Mouse (Mus musculus) heart, embryonic 11.5 days (tissue): ENCODE measurements at regions not wholly inside any gene's neighbourhood (a gene's known extent, or its start where the extent isn't known, plus 50 kb on each side); places are given as distances from the start of the nearest gene placed in this dataset.

ENCODE experiments used
- ATAC-seq: fragments of 200-750 bp; cut with Nextera tagmentation; replicated peaks from 2 replicates; pipeline ENCODE4 v1.8.0; 2017; ENCODE audit warnings: moderate library complexity; ENCODE audit not compliant: insufficient number of reproducible peaks, low FRiP score, low TSS enrichment
- H3K27ac ChIP-seq: fragments of 300-500 bp; sonication (generic); 2 replicates; pipeline ENCODE4 v1.5.1; 2014; ENCODE audit warnings: mild to moderate bottlenecking, low read depth, low read length
- H3K27me3 ChIP-seq: fragments of 300-500 bp; sonication (generic); 2 replicates; pipeline ENCODE4 v1.6.1; 2014; ENCODE audit warnings: mild to moderate bottlenecking, low read length, mixed read lengths; ENCODE audit not compliant: control insufficient read depth, insufficient read depth
- H3K36me3 ChIP-seq: fragments of 300-500 bp; sonication (generic); 2 replicates; pipeline ENCODE4 v1.6.1; 2014; ENCODE audit warnings: mild to moderate bottlenecking, low read length, moderate library complexity, mixed read lengths; ENCODE audit not compliant: control insufficient read depth, insufficient read depth
- H3K4me1 ChIP-seq: fragments of 300-500 bp; sonication (generic); 2 replicates; pipeline ENCODE4 v1.6.1; 2014; ENCODE audit warnings: low read length; ENCODE audit not compliant: control insufficient read depth, insufficient read depth
- H3K4me2 ChIP-seq: fragments of 300-500 bp; sonication (generic); 2 replicates; pipeline ENCODE4 v1.6.1; 2014; ENCODE audit warnings: mild to moderate bottlenecking, moderate library complexity
- H3K4me3 ChIP-seq: fragments of 300-500 bp; sonication (generic); 2 replicates; pipeline ENCODE4 v1.5.1; 2014; ENCODE audit warnings: low read depth, low read length
- H3K9ac ChIP-seq: fragments of 300-500 bp; sonication (generic); 2 replicates; pipeline ENCODE4 v1.6.1; 2014; ENCODE audit warnings: mild to moderate bottlenecking, low read depth, low read length, moderate library complexity
- H3K9me3 ChIP-seq: fragments of 300-500 bp; sonication (generic); replicated peaks from 2 replicates; pipeline ENCODE4 v1.6.1; 2016; ENCODE audit warnings: low read length; ENCODE audit not compliant: control insufficient read depth
- WGBS: fragments of 180-500 bp; shearing (Covaris S2); extraction: QIAGEN DNeasy Blood & Tissue Kit; methylation state at CpG from one replicate; pipeline ENCODE4 v1.1.7; 2014; ENCODE audit not compliant: insufficient replicate concordance; 5-methylcytosine and 5-hydroxymethylcytosine counted together

DNA sequence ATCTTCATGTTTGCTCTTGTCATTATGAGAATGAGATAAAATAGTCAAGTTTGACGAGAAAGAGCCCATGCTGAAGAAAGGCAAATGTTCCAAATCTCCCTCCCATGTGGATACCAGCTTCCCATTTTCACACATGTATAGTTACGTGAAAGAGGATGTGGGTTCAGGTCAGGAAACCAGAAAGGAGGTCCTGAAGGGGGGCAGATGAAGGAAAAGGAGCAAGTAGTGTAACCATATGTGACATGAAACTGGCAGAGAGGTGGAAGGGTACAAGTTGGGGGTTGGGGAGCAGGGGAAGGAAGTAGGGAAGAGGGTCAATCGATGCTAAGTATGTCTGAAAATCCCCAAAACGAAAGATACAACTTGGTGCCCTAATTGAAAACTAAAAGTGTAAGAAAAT lies 132.6 kb upstream of the Pkn2 start:
- no peaks in the 10 kb centered on the region for H3K36me3 ChIP-seq
- ATAC-seq = no peak
- H3K27ac ChIP-seq = no peak overlapping the region
- H3K27me3 ChIP-seq = no peaks in the 10 kb centered on the region
- H3K4me2 ChIP-seq = no peak overlapping the region
- H3K4me1 ChIP-seq = no peaks in the 10 kb centered on the region
- H3K9me3 ChIP-seq = no peaks in the 10 kb centered on the region
- WGBS = 70% methylated on average over 4 of the region's 4 CpGs
- no peak overlapping the region for H3K9ac ChIP-seq
- no peak overlapping the region for H3K4me3 ChIP-seq

DNA sequence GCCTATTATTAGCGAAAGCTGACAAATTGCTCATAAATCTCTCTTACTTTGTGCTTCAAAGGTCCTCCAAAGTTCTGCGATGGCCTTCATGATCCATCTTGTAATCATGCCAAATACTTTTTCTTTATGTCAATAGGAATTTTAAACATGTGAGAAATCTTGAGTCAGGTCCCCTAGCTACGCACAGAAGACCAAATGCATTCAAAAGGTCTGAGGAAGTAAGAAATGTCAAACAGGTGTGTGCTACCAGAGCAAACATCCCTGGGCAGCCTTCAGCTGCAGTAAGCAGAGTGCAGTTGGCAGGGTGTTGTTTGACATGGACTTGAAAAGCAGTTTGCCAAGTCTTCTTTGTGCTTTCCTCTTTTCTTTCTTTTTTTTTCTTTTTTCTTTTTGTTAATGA lies 125.2 kb upstream of the Pkn2 start:
- no peaks in the 10 kb centered on the region for H3K27me3 ChIP-seq
- no peak overlapping the region for H3K9ac ChIP-seq
- 83% methylated on average over 3 of the region's 3 CpGs for WGBS
- no peak for ATAC-seq
- no peaks in the 10 kb centered on the region for H3K36me3 ChIP-seq
- no peaks in the 10 kb centered on the region for H3K9me3 ChIP-seq
- H3K27ac ChIP-seq = no peak overlapping the region
- H3K4me3 ChIP-seq = no peak overlapping the region
- H3K4me1 ChIP-seq = no peaks in the 10 kb centered on the region
- H3K4me2 ChIP-seq = no peak overlapping the region

DNA sequence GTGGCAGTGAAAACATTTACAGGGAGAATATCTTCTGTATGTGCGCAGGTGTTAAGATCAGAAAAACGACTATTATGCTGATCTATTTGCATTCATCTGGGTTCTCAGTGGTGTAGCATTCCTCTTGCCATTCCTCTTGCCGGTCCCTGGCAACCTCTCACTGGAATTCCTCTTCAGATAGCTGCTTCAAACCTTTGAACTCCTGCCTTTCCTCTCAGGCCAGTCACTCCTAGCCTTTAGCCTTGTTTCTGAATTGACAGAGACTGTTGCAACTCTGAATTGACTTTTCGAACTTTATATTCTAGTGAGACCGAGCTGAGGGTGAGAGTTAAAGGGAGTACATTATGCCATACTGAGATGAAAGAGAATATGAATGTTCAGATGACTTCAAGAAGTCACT lies 120.1 kb upstream of the Pkn2 start:
- H3K36me3 ChIP-seq = no peaks in the 10 kb centered on the region
- no peak overlapping the region for H3K9ac ChIP-seq
- no peaks in the 10 kb centered on the region for H3K27me3 ChIP-seq
- H3K4me2 ChIP-seq = no peak overlapping the region
- H3K27ac ChIP-seq = no peak overlapping the region
- H3K4me3 ChIP-seq = no peak overlapping the region
- no peaks in the 10 kb centered on the region for H3K9me3 ChIP-seq
- WGBS = 56% methylated on average over 5 of the region's 5 CpGs
- ATAC-seq = no peak
- H3K4me1 ChIP-seq = no peaks in the 10 kb centered on the region

DNA sequence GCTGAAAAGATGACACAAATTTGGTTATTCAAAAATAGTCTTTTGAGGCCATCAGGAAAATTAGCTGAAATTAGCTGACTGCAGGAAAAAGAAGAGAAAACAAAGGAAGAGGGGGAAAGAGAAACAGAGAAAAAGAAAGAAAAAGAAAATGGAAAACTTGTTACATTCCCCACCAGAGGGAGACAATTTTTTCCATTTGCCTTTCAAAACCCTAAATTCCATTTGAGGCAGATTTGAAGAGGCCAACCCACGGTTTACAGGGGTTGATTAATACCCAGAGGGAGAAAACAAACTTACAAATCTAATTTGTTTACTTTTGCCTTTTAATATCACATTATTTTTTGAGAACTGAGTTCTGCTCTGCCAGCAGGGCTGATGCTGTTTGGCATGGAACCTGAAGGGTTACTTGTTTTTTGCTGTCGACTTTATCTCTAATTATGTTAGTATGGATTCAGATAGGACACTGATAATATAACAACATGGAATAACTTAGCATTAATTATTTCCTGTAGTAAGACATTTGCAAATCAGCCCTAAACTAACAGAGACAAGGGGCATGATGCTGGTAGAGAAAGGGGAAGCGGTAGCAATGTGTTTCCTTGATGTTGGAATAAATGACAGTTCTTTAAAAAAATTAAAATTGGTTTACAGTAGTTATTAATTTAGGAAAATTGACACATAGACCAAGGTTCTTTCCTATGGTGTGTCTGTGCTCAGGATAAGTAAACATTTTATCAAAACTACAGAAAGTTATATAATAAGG lies 114.4 kb upstream of the Pkn2 start:
- no peaks in the 10 kb centered on the region for H3K4me1 ChIP-seq
- ATAC-seq = no peak
- H3K9me3 ChIP-seq = no peaks in the 10 kb centered on the region
- WGBS = 53% methylated on average over 3 of the region's 3 CpGs
- no peaks in the 10 kb centered on the region for H3K27me3 ChIP-seq
- no peak overlapping the region for H3K9ac ChIP-seq
- H3K4me3 ChIP-seq = no peak overlapping the region
- H3K4me2 ChIP-seq = no peak overlapping the region
- no peaks in the 10 kb centered on the region for H3K36me3 ChIP-seq
- no peak overlapping the region for H3K27ac ChIP-seq

DNA sequence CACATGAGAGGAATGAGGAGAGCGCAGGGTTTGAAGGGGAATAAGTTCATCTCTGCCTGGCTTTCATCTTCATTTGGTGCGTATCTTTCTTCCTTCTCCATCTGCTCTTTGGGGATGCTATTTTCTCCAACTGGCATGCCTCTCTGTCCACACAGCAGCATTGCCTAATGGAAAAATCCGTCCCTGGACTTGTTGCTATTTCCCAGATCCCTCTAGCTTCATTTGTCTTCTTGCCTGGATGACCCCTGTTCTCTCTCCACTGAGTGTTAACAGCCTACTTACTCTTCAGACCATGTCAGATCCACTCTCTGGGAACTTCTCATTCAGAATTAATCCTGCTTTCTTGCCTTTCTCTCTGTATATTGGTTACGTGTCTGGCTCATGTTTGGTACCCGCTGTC lies 102.7 kb upstream of the Pkn2 start:
- Histone ChIP-seq H3K4me2 (no peak overlapping the region), H3K27ac (peak overlapping the region; percentile 36; the same call in 1 of the 2 replicates), H3K4me1 (no peaks in the 10 kb centered on the region), H3K36me3 (no peaks in the 10 kb centered on the region), H3K27me3 (no peaks in the 10 kb centered on the region), H3K9ac (no peak overlapping the region), H3K9me3 (no peaks in the 10 kb centered on the region), H3K4me3 (no peak overlapping the region)
- ATAC-seq = no peak
- WGBS = 63% methylated on average over 5 of the region's 5 CpGs

DNA sequence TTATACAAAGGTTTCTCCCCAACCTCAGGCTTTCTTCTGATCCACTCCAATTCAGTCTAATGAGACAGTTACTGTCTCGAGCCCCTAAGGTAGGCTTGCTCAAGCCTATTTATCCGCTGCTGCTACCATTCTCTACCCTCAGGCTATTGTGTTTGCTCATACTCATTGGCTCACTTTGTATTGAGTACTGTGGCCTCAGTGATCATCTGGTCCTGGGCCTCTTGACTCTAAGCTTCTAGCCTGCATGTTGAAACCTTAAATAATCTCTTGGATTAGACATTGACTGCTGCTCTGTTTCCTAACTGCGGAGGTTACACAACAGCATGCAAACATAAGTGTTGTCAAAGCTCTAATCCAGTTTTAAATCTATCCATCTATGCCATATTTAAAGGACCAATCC lies 99.4 kb upstream of the Pkn2 start:
- Histone ChIP-seq H3K27me3 (no peaks in the 10 kb centered on the region), H3K4me3 (no peak overlapping the region), H3K9me3 (no peaks in the 10 kb centered on the region), H3K27ac (no peak overlapping the region), H3K4me2 (no peak overlapping the region), H3K9ac (no peak overlapping the region), H3K36me3 (no peaks in the 10 kb centered on the region), H3K4me1 (no peaks in the 10 kb centered on the region)
- no peak for ATAC-seq
- WGBS = 75% methylated on average over 3 of the region's 3 CpGs

DNA sequence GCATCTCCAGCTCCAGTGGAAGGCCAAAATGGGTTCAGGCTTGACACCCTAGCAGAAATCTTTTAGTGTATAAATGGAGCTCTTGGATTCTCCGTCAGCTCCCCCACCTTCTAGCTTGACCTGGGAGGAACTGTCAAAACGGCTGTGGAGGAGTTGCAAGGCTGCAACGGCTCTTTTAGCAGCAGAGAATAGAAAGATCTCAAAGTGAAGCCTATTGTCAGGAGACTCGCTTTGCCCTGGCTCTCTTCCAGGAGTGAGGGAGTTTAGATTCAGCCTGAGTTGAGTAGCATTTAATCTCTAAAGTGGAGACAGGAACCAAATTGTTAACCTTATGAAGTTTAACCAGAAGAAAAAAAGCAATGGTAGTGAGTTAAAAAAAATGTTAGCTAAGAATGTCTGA lies 97.4 kb upstream of the Pkn2 start:
- Histone ChIP-seq H3K27ac (no peak overlapping the region), H3K9me3 (no peaks in the 10 kb centered on the region), H3K9ac (no peak overlapping the region), H3K4me2 (no peak overlapping the region), H3K4me3 (no peak overlapping the region), H3K27me3 (no peaks in the 10 kb centered on the region), H3K36me3 (no peaks in the 10 kb centered on the region), H3K4me1 (no peaks in the 10 kb centered on the region)
- 22% methylated on average over 4 of the region's 4 CpGs for WGBS
- ATAC-seq = no peak

DNA sequence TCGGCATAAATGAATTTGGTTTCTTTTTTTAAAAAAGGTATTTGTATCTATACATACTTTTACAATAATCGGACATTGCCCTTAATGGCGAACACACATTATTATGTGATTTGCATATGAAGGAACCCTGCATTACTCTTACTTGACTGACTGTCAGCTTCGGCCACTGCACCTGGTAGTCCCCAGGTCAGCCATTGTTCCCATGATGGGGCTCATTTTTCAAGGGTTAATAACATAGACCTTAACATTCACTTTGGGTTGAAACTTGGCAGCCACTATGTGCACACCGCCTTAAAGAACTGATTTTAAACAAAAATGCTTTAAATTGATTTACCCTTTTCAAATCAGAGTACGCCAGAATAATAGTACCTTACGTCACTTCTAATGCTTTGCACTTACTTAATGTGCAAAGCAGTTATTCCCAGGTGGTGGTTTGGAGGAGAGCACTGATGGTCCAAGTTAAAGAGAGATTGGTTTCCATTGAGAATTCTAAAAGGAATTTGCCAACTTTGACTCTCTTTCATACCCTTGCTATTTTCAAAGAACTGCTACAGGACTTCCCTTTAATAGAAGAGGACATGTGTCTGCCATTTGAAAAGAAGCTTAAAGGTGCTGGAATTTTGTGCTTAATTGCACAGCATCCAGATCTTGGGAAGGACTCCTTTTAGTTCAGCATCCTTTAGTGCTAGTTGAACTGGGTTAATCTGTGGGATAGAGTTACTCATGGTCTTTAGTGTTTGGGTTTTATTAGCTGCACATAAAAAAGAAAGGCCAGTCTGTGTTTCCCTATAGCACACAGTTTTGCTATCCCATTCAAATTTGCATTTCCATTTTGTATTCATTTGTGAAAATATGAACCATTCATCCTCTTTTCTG lies 95.0 kb upstream of the Pkn2 start:
- Histone ChIP-seq H3K9me3 (no peaks in the 10 kb centered on the region), H3K9ac (no peak overlapping the region), H3K27ac (no peak overlapping the region), H3K4me3 (no peak overlapping the region), H3K4me2 (no peak overlapping the region), H3K36me3 (no peaks in the 10 kb centered on the region), H3K27me3 (no peaks in the 10 kb centered on the region), H3K4me1 (no peaks in the 10 kb centered on the region)
- 87% methylated on average over 7 of the region's 7 CpGs for WGBS
- ATAC-seq = no peak
